Mouse (Mus musculus): ENCODE measurements around the gene Kcnk6.

DNA sequence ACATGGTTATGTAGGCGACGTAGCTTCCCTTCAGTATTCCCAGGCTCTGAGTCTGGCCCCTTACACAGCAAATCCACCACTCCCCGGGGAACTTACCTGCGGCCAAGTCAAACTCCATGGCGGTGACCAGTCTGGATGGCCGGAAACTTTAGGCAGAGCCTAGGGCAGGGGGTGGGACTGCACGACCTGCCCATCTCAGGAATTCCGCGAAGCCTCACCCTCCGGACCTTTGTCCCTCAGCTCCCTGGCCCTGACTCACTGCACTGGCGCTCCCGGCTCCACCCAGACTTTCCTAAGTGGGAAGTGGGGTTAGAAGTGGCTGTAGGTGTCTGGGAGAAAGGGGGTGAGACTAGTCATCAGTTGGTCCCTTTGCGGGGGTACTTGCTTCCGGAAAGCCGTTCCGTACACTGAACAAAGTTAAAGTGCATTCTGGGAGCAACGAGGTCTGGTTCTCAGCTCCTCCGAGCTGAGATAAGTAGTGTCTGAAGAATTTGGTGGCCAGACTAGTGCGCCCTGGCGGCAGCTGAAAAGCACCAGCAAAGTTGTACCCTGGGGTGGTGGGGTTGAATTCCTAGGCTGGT lies 16.0 kb upstream of the Kcnk6 start, which contains the start of gene 2200002D01Rik:
- TF ChIP-seq POLR2A (IDR thresholded peaks at IDR 0.05; ENCODE audit: borderline replicate concordance, extremely low read depth, insufficient read depth, insufficient read length, poor library complexity, severe bottlenecking), result no peak
- no peak for TF ChIP-seq CTCF (IDR thresholded peaks at IDR 0.05; ENCODE audit: borderline replicate concordance, extremely low read depth, insufficient read depth, insufficient read length)
